Mouse (Mus musculus): ENCODE data around the gene Prr14. TPM values are rescaled to one million over a fixed set of nuclear protein-coding genes. Genes with fewer than 3 reads are reported as not detected.

The Prr14 gene
- polyA plus RNA-seq, 1 experiment from 2014 or later: 16.0 TPM

DNA sequence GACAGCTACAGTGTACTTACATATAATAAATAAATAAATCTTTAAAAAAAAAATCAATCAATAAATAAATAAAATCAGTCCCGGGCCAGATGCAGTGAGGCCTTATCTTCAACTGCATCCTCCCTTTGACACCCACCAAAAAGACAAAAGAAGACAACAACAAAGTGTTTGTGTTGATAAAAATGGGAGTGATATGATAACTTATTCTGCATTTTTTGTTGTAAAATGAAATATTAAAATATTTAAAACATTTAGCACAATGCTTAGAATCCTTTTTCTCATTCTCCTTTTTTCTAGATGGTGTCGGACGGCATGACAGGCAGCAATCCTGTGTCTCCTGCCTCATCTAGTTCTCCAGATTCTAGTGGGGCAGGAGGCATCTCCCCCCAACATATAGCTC lies 59.9 kb downstream of the Prr14 start, which contains the start of gene Gm42715:
Gene Gm42715, plus strand, starts transcription at position 301 of the 400 bp plus-strand sequence.
- ATAC-seq: no peak
- H3K27me3 ChIP-seq (ENCODE audit: insufficient read depth, low read length): no peaks in the 10 kb centered on the region
- no peak within 1 kb of the TSS for H3K4me3 ChIP-seq (ENCODE audit: low read depth, low read length)
- TF ChIP-seq CTCF (IDR thresholded peaks at IDR 0.05; ENCODE audit: low read depth) (no peak), EP300 (IDR thresholded peaks at IDR 0.05; ENCODE audit: low read depth) (no peak)
- no peak within 1 kb of the TSS for H3K9ac ChIP-seq (replicated peaks)
- no peaks in the 10 kb centered on the region for H3K9me3 ChIP-seq (ENCODE audit: low read length)
- H3K27ac ChIP-seq (ENCODE audit: low read depth): no peak within 1 kb of the TSS
- no peaks in the 10 kb centered on the region for H3K4me1 ChIP-seq (ENCODE audit: insufficient read depth)
- no peak for DNase-seq
- peaks cover 83% of the 10 kb centered on the region for H3K36me3 ChIP-seq (replicated peaks; ENCODE audit: insufficient read depth, low read length)
- no peak within 1 kb of the TSS for H3K4me2 ChIP-seq (ENCODE audit: low read depth, low read length)
- WGBS (ENCODE audit: insufficient replicate concordance): 90% methylated on average over 3 of the region's 3 CpGs

Small RNA genes within 50 kb of the gene (microRNA-seq; reads per million reads assigned to microRNA genes)
- not detected for gene Gm47278
- 1.2 reads per million for gene Mir7060

Other genes starting within 250 kb of the Prr14 start
- 4.0 and 5.3 TPM in 2 replicates for gene Zfp553, start 226.6 kb upstream of the Prr14 start, polyA plus RNA-seq (2015; fragmentation: Nextera tagmentation; extraction: Ambion mirVana)
- 16.7 and 17.3 TPM in 2 replicates for gene Sept1, start 226.5 kb upstream of the Prr14 start, polyA plus RNA-seq (2015; fragmentation: Nextera tagmentation; extraction: Ambion mirVana)
- 15.5 and 17.8 TPM in 2 replicates for gene Zfp771, start 215.3 kb upstream of the Prr14 start, polyA plus RNA-seq (2015; fragmentation: Nextera tagmentation; extraction: Ambion mirVana)
- 96.8 and 107 TPM in 2 replicates for gene Dctpp1, start 198.9 kb upstream of the Prr14 start, polyA plus RNA-seq (2015; fragmentation: Nextera tagmentation; extraction: Ambion mirVana)
- gene Sephs2, start 185.6 kb upstream of the Prr14 start, polyA plus RNA-seq (2015; fragmentation: Nextera tagmentation; extraction: Ambion mirVana): 712 and 714 TPM in 2 replicates
- gene Itgal, start 163.4 kb upstream of the Prr14 start, polyA plus RNA-seq (2015; fragmentation: Nextera tagmentation; extraction: Ambion mirVana): 5.9 and 6.8 TPM in 2 replicates
- gene Zfp768, start 114.0 kb upstream of the Prr14 start, polyA plus RNA-seq (2015; fragmentation: Nextera tagmentation; extraction: Ambion mirVana): 4.8 and 6.4 TPM in 2 replicates
- 1.5 TPM in 2 replicates for gene Zfp747, start 83.6 kb upstream of the Prr14 start, polyA plus RNA-seq (2015; fragmentation: Nextera tagmentation; extraction: Ambion mirVana)
- 0.89 and 1.2 TPM in 2 replicates for gene 9130019O22Rik, start 72.4 kb upstream of the Prr14 start, polyA plus RNA-seq (2015; fragmentation: Nextera tagmentation; extraction: Ambion mirVana)
- 1.9 and 2.6 TPM in 2 replicates for gene E430018J23Rik, start 66.0 kb upstream of the Prr14 start, polyA plus RNA-seq (2015; fragmentation: Nextera tagmentation; extraction: Ambion mirVana)
- 0.98 and 1.1 TPM in 2 replicates for gene Zfp764, start 52.8 kb upstream of the Prr14 start, polyA plus RNA-seq (2015; fragmentation: Nextera tagmentation; extraction: Ambion mirVana)
- 8.7 and 10.1 TPM in 2 replicates for gene Zfp688, start 37.5 kb upstream of the Prr14 start, polyA plus RNA-seq (2015; fragmentation: Nextera tagmentation; extraction: Ambion mirVana)
- 1.4 and 1.5 TPM in 2 replicates for gene Zfp689, start 10.5 kb upstream of the Prr14 start, polyA plus RNA-seq (2015; fragmentation: Nextera tagmentation; extraction: Ambion mirVana)
- 4.7 TPM in 2 replicates for gene Fbrs, start 19.6 kb downstream of the Prr14 start, polyA plus RNA-seq (2015; fragmentation: Nextera tagmentation; extraction: Ambion mirVana)
- 6.7 and 7.7 TPM in 2 replicates for gene Srcap, start 52.4 kb downstream of the Prr14 start, polyA plus RNA-seq (2015; fragmentation: Nextera tagmentation; extraction: Ambion mirVana)
- 3.6 and 4.1 TPM in 2 replicates for gene Gm42715, start 60.0 kb downstream of the Prr14 start, polyA plus RNA-seq (2015; fragmentation: Nextera tagmentation; extraction: Ambion mirVana)
- 3.3 and 3.5 TPM in 2 replicates for gene Tmem265, start 101.8 kb downstream of the Prr14 start, polyA plus RNA-seq (2015; fragmentation: Nextera tagmentation; extraction: Ambion mirVana)
- 14.5 and 17.0 TPM in 2 replicates for gene Phkg2, start 113.7 kb downstream of the Prr14 start, polyA plus RNA-seq (2015; fragmentation: Nextera tagmentation; extraction: Ambion mirVana)
- gene Ccdc189, start 129.0 kb downstream of the Prr14 start, polyA plus RNA-seq (2015; fragmentation: Nextera tagmentation; extraction: Ambion mirVana): 4.4 and 4.7 TPM in 2 replicates
- gene Rnf40, start 129.2 kb downstream of the Prr14 start, polyA plus RNA-seq (2015; fragmentation: Nextera tagmentation; extraction: Ambion mirVana): 10.3 and 12.4 TPM in 2 replicates
- 1.8 and 2.0 TPM in 2 replicates for gene Zfp629, start 156.2 kb downstream of the Prr14 start, polyA plus RNA-seq (2015; fragmentation: Nextera tagmentation; extraction: Ambion mirVana)
- 20.1 and 26.5 TPM in 2 replicates for gene Bcl7c, start 249.3 kb downstream of the Prr14 start, polyA plus RNA-seq (2015; fragmentation: Nextera tagmentation; extraction: Ambion mirVana)

Data from liver, postnatal 0 days (tissue).